Mouse (Mus musculus): ENCODE measurements around the gene Scd4.
"Not testable (repeated sequence)": the region's sequence is repeated elsewhere in the genome, so short reads cannot be mapped to it uniquely, and the experiment has no call there.

Scd4 gene

DNA sequence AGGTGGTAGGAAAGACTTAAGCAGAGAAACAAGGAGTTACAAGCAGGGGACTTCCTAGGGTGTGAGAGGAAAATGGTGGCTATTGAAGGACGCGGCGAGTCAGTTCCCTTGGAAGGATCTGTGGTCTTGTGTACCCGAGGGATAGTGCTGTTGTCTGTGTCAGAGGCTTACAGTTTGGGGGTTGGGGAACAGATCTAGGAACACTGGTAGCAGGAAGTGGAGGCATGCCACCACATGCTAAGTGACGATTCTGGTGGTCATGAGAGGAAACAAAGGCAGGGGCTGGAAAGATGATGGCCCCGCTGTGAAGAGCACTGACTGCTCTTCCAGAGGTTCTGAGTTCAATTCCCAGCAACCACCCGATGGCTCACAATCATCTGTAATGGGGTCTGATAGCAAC is 32.4 kb upstream of the Scd4 start:
- DNase-seq (ENCODE audit: low read depth, low spot score): no peak

DNA sequence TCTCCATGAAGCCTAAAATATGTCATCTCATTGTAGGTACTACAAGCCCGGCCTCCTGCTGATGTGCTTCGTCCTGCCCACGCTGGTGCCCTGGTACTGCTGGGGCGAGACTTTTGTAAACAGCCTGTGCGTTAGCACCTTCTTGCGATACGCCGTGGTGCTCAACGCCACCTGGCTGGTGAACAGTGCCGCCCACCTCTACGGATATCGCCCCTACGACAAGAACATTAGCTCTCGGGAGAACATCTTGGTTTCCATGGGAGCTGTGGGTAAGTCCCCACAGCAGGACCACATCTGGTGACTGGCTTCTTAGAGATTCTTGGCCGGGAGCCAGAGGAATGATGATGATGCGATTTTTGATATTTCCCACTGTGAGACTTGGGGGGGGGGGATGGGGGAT is 31.7 kb upstream of the Scd4 start:
- DNase-seq (ENCODE audit: low read depth, low spot score): no peak

DNA sequence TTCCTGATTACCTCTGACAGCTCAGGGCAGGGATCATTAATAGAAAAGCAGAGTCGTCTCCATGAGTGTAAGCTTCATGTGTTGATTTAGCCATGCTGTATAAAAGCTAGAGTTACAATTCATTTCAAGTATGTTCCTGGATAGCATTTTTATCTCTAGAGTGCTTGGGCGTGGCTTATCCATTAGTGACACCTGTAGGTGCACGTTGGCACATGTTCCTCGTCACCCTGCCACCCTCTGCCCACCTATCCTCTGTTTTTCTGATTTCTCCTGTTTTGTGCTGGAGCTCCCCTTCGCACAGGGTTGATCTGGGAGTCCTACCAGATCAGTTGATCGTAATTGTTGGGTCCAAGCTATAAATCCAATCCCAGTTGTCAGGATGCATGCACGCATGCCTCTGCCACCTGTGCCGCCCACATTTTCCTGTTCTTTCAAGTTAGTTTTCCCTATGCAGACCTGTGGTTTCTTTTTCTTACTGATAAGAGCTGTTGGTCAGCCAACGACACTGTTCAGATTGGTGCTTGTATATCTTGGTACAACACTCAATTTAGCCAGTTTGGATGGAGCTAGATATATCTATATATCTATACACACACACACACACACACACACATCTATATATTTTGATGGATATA is 31.1 kb upstream of the Scd4 start:
- no peak for DNase-seq (ENCODE audit: low read depth, low spot score)

DNA sequence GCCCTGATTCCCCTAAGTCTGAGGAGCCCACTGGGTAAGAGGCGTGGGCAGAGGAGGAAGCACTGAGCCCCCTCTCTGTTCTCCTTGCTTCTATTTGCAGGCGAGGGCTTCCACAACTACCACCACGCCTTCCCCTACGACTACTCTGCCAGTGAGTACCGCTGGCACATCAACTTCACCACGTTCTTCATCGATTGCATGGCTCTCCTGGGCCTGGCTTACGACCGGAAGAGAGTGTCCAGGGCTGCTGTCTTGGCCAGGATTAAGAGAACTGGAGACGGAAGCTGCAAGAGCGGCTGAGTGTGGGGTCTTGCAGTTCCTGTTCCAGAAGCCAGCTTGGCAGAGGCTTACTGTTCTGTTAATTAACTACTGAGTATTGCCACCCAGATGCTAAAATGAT is 30.0 kb upstream of the Scd4 start:
- DNase-seq (ENCODE audit: low read depth, low spot score): no peak

DNA sequence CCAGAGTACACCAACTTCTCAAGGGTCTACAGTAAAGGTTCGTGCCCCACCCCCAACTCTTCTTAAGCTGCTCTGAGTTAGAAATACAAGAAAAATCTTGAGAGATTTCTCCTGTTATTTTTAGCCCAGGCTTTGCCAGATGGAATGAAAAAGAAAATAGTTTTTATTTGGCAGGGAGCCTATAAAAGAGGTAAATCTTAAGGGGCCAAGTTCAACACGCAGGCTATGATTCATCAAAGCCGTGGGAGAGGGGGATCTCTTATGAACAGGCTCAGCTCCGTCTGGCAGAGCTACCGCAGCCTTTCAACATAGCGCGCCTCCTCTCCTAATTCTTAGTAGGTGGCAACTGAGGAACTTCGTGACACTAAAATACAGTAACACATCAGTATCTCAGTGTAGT is 29.4 kb upstream of the Scd4 start:
- no peak for DNase-seq (ENCODE audit: low read depth, low spot score)

DNA sequence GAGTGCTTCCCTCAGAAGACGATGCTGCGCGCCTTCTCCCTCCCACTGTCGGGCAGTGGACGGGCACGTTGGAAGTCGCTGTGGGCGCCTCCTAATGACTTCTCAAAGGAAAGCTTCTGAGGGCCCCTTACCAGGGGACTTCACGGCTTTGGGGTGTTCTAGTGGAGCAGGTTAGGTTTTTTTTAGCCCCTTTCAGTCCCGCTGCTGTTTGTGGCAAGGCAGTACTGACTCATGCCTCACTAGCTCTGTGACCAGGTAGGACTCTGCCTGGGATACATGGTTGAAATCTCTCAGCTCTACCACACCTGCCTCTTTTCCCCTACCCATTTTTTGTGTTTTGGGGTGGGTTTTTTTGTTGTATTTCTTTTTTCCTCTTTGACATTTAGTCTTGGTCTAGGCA is 28.5 kb upstream of the Scd4 start:
- no peak for DNase-seq (ENCODE audit: low read depth, low spot score)

DNA sequence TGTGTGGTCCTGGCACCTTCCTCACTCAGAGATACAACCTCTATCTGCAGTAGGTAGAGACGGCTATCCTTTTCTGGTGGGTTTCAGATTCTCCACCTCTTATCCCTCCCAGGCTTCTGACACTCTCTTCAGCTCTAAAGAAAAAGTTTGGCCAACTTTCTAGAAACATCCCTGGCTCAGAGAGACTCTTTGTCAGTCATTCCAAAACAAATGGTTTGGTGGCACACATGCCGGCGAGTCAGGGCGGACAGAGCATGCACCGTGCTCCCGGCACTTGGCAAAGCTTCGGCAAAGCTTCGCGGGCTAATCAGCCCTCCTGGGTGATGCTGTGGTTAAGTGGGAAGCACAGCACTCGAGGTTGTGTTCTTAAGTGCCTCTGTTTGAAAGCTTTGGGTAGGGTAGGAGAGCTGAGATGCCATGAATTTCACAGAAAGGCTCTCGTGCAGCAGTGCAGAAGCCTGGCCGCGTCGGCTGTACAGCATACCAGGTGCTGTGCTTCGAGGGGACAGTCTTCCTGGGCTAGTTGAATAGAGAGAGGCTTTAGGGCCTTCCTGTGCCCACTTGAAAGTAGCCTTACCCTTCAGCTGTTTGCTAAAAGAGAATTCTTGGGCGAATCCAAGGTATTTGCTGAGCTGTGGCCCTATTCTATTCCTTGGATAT is 27.9 kb upstream of the Scd4 start:
- DNase-seq (ENCODE audit: low read depth, low spot score): no peak

DNA sequence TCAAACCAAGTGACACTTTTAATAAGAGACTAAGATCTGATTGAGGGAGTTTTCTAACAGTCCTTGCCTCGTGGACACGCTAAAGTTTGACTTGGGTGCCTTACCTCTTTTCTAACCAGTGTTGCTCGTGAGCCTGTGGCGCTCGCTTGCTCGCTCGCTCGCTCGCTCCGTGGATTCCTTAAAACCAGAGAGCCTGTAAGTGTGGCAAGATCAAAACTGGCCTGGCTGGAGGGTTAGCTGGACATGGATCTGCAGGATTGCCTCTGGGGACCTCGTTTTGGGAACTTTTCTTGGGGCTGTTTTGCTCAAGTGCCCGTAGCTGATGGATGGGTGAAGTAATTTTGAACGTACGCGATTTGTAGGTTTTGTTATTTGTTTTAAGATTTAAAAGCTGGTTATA is 27.2 kb upstream of the Scd4 start:
- DNase-seq (ENCODE audit: low read depth, low spot score): no peak

DNA sequence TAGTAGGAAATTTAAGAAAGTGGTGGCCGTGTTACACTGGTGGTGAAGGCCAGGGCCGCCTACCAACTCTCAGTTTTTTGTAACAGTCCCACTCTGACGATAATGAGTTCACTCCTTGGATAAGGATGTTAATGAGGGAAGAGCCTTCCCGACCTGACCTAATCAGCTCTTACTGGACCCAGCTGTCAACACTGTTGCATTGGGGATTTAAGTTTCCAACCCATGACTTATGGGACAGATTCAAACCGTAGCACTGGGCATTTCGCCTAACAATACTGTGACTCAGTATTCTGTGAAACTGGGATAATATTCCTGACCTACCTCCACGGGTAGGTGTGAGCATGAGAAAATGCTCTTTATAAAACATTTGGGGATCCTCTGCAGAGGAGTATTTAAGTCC is 26.7 kb upstream of the Scd4 start:
- DNase-seq (ENCODE audit: low read depth, low spot score): no peak

DNA sequence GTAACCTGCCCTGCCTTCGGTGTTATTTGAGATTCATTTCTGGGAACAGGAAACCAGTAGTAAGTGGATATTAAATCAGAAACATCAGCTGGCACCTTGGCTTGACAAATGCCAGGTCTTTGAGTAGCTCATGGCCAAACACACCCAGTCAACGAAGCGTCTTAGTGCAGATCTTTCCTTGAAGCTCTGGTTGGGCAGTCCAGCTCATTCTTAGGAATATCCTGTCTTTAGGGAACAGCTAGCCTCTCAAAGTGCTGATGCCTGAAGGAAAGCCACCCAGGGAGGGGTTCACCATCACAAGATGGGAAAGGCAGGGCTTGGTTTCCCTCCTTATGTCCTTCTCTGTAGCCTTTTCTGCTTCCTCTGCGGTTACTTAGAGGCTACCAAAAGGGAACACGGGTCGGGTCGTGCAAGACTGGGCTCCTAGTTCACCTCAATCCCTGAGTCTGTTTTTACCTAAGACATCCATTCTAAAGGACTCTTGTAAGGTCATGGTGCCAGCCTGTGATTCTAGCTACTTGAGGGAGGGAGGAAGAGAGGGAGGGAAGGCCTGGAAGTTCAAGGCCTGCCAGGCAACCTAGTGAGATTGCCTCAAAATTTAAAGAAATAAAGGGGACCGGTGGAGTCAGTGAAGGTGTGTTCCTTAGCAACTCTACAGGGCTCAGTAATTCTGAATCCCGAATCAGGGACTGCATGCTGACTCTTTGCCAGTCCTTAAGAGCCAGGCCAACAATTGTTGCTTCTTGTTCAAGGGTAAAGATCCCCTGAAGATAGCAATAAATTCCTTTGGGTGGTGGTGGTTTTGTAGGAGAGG is 25.6 kb upstream of the Scd4 start:
- no peak for DNase-seq (ENCODE audit: low read depth, low spot score)

DNA sequence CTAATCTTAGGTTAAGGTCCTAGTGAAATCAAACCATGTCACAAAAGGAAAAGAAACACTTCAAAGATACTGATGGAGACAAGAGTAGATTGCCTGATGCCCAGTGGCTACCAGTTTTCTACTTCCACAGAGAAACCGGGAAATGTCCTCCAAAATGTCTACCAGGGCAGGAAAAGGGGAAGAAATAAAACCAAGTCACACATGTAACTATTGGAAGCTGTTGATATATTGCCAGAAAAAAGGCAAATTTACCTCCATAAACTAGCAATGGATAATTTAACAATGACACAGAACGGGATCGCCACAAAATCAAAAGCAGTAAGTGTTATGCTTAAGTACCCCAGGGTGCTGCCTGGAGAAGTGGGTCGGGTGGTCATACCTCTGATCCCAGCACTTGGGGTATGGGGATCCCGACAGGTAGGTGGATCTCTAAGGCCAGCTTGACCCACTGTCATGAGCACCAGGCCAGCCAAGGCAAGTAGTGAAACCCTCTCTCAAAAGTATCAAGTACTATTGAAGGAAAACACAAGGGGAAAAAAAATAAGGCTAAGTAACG is 24.9 kb upstream of the Scd4 start:
- no peak for DNase-seq (ENCODE audit: low read depth, low spot score)

DNA sequence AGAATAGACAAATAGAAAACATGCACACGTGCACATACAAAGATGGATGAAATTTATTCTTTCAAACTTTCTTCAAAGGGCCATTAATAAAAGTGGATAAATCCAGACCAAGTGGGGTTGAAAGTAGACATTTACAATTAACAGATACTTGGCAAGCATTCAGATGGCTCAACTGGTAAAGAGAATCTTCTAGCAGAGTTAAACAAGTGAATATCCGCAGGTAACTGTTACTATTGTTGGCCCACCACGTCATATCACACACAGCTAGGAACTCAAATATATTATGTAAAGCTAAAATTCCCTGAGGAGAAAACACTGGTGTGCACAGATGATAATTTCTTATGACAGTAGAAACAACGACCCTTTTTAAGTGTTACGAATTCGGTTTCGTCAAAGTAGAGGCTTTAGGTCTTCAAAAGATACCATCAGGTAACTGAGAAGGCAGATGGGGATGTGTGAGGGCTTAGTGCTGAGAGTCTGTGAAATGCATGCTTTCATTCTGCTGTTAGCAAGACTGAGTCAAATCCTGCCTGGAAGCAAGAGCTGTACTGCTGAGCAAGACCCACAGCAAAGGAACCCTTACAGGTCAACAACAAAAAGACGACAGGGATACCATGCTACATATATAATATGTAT is 24.2 kb upstream of the Scd4 start:
- no peak for DNase-seq (ENCODE audit: low read depth, low spot score)

DNA sequence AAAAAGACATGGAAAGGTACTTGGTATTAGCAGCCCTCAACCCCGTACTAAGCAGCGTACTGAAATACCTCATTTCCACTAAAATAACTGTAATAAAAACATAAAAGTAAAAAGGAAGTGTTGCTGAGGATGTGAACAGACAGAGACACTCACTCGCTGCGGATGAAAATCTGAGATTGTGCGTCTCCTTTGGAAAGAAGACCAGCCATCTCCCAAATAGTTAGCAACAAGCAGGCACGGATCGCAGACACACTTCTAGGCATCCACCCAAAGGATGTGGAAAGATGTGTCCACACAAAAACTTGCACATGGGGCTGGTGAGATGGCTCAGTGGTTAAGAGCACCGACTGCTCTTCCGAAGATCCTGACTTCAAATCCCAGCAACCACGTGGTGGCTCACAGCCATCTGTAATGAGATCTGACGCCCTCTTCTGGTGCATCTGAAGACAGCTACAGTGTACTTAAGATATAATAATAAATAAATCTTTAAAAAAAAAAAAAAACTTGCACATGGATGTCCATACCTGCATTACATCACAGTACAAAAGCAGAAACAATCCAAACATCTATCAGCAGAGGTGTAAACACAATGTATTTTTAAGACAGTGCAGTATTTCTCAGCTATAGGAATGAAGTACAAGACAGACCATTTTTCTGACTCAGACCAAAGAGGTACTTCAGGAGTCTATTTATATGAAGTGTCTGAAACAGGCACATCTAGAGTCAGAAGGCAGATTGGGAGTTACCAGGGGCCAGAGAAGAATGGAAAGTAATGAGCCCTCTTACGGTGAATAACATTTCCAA is 23.3 kb upstream of the Scd4 start:
- no peak for DNase-seq (ENCODE audit: low read depth, low spot score)

DNA sequence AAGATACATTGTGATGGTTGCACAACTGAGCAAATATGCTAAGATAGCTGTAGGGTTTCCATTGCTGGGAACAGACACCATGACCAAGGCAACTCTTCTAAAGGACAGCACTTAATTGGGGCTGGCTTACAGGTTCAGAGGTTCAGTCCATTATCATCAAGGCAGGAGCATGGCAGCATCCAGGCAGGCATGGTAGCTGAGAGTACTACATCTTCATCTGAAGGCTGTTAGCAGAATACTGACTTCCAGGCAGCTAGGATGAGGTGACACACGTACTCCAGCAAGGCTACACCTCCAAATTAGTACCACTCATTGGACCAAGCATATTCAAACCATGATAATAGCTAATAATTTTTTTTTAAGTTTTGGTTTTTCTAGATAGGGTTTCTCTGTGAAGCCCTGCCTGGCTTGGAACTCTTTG is 22.7 kb upstream of the Scd4 start:
- DNase-seq (ENCODE audit: low read depth, low spot score): not testable (repeated sequence)

DNA sequence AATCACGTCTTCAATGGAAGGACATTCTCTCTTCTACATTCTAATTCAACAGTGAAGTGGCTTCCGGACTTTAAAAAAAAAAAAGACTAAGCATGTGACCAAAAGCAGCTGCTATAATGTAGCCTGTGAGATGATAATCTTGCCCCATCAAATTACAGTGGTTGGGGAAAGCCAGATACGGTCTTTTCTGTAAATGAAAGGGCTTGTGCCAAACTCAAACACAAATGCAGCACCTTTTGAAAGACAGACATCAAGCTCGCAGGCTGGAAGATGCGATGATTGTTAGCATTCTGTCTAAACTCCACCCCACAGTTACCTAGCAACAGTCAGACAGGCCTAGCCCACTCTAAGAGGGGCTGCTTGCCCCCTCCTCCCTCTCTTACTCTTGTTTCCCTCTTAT is 22.1 kb upstream of the Scd4 start:
- no peak for DNase-seq (ENCODE audit: low read depth, low spot score)

DNA sequence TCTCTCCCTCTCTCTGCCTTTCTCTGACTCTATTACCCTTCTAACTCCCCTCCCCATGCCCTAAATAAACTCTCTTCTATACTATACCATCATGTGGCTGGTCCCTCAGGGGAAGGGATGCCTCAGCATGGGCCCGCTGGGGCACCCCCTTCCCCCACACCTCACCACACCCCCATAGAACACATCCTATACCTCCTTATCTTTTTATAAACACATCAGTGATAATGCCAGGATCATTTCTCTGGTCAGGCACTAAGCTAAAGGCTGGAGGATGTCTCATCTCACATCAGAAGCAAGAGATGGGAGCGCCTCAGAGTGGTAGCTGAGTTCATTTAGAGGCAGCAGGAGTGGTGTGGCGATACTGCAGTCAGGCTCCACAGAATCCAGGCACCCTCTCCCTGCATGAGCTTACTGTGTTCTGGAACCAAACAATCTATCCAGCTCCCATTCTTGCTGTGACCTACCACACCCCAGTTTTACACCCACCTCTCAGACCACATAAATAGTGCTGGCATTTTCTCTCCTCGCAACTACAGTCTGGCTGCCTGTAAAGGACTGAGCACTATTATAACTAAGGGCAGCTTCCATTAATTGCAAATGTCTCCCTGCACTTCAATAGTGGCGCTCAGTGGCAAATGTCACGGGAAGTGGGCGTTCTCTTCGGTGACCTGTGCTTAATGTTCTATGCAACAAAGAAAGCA is 21.4 kb upstream of the Scd4 start:
- no peak for DNase-seq (ENCODE audit: low read depth, low spot score)

DNA sequence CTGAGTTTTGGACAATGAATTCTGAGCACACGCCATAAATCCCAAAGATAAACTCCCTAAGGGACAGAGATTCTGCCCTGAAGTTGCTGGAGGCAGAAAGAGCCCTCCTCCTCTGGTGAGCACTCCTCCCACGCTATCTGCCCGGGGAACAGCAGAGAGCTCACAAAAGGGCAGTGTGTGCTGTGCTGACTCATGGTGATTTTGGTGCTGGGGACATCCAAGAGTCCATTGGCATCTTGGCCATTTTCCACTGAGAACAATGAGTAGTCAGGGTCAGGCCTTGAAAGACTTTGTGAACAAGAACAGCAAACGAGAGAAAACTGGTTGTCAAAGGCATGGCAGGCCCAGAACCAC is 20.9 kb upstream of the Scd4 start:
- no peak for DNase-seq (ENCODE audit: low read depth, low spot score)

DNA sequence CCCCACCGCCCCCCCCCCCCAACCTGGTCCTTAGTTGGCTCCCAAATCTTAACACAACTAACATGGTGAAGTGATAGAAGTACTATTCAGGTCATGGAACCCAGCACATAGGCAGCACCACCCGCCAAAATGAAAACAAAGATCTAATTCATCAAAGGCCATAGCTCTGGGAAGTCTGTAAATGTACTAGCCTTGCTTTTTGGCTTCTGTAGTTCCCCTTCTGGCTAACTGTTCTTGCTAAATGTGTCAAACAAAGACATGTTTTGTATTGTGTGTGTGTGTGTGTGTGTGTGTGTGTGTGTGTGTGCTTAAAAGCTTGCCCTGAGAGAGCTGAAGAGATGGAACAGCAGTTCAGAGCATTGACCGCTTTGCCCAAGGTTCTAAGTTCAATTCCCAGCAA is 19.8 kb upstream of the Scd4 start:
- no peak for DNase-seq (ENCODE audit: low read depth, low spot score)

DNA sequence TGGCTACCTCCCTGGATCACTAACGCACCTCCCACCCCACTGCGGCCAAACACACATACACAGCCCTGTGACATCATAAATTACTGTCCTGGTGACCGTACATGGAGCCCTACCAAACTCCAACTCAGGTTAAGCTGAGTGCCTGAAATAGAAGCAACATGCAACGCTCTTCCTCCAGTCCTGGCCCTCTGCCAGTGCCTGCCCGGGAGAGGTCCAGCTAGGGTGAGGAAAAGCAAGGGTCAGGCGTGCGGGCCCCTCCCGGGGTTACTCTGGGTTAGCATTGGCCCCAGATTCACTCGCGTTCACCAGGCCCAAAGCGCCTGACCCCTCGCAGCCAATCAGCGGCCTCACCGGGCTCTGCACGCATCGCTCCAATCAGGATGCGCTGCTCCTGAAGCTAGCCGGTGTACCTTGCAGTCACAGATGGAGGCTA is 18.5 kb upstream of the Scd4 start:
- DNase-seq (ENCODE audit: low read depth, low spot score): peak; percentile 54

DNA sequence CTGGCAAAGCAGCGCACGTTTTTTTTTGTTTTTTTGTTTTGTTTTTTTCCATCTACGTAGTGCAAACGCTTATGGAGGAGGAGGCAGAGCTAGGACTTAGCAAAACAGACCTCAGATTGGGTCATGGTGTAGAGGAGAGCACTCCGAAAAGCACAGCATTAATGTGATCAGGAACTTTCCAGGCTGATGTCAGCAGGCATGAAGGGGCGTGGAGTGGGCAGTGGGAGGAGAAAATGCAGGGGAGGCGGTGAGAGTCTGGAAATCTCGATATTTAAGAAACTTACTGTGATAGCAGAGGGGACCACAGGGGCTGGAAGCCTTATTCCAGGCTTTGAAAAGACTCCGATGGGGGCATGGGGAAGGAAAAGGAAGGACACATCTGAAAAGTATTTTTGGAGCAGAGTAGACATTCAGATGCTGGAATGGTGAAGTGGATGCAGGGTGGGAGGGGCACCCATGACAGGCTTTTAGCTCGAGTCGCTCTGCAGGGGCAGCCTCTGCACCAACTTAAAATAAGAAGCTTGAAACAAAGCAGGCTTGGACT is 17.9 kb upstream of the Scd4 start:
- no peak for DNase-seq (ENCODE audit: low read depth, low spot score)
